Mouse (Mus musculus): ENCODE results near the gene Mta1. TPM values are rescaled to one million over a fixed set of nuclear protein-coding genes. Genes with fewer than 3 reads are reported as not detected.

Gene Mta1
- polyA plus RNA-seq, 1 experiment = 101 TPM

GRCm38 (mm10) chr12:113168031-113168536 is 70.0 kb downstream of the Mta1 start:
- no peak overlapping the region for H3K4me3 ChIP-seq
- H3K4me2 ChIP-seq (ENCODE audit: low read depth) = no peak overlapping the region
- no peaks in the 10 kb centered on the region for H3K36me3 ChIP-seq (ENCODE audit: control insufficient read depth, insufficient read depth)
- no peak overlapping the region for H3ac ChIP-seq (ENCODE audit: control insufficient read depth, insufficient read length)
- no peaks in the 10 kb centered on the region for H3K79me2 ChIP-seq (ENCODE audit: control insufficient read depth, insufficient read depth)
- no peak for TF ChIP-seq CEBPB (IDR thresholded peaks at IDR 0.05; ENCODE audit: insufficient read depth, poor library complexity, severe bottlenecking)
- no peak for TF ChIP-seq USF1 (IDR thresholded peaks at IDR 0.05; ENCODE audit: low read depth)
- TF ChIP-seq POLR2AphosphoS2 (IDR thresholded peaks at IDR 0.05; ENCODE audit: insufficient read length, low read depth) = no peak
- no peak for TF ChIP-seq MAX (IDR thresholded peaks at IDR 0.05; ENCODE audit: low read depth)
- no peaks in the 10 kb centered on the region for H3K27me3 ChIP-seq (ENCODE audit: control insufficient read depth, insufficient read depth, insufficient read length)

- Histone ChIP-seq H3ac (ENCODE audit: control insufficient read depth, insufficient read length) (no peak overlapping the region), H3K4me3 (no peak overlapping the region), H3K79me2 (ENCODE audit: control insufficient read depth, insufficient read depth) (no peaks in the 10 kb centered on the region), H3K4me2 (ENCODE audit: low read depth) (no peak overlapping the region), H3K36me3 (ENCODE audit: control insufficient read depth, insufficient read depth) (no peaks in the 10 kb centered on the region), H3K27me3 (ENCODE audit: control insufficient read depth, insufficient read depth, insufficient read length) (no peaks in the 10 kb centered on the region)
- TF ChIP-seq E2F4 (IDR thresholded peaks at IDR 0.05; ENCODE audit: insufficient read depth) (no peak), POLR2AphosphoS2 (IDR thresholded peaks at IDR 0.05; ENCODE audit: insufficient read length, low read depth) (no peak), TCF3 (IDR thresholded peaks at IDR 0.05; ENCODE audit: insufficient read length, low read depth) (no peak), REST (IDR thresholded peaks at IDR 0.05; ENCODE audit: insufficient read depth, insufficient read length) (no peak), POLR2A (IDR thresholded peaks at IDR 0.05; ENCODE audit: insufficient read length, low read depth) (no peak), CEBPB (IDR thresholded peaks at IDR 0.05; ENCODE audit: insufficient read depth, poor library complexity, severe bottlenecking) (no peak)
These were observed 79.1 kb downstream of the Mta1 start for GRCm38 (mm10) chr12:113176960-113177725.

GRCm38 (mm10) chr12:113181020-113181419 is 82.9 kb downstream of the Mta1 start:
- Histone ChIP-seq H3ac (ENCODE audit: control insufficient read depth, insufficient read length) (no peak overlapping the region), H3K4me2 (ENCODE audit: low read depth) (no peak overlapping the region), H3K4me3 (no peak overlapping the region), H3K27me3 (ENCODE audit: control insufficient read depth, insufficient read depth, insufficient read length) (peaks cover 7% of the 10 kb centered on the region), H3K36me3 (ENCODE audit: control insufficient read depth, insufficient read depth) (no peaks in the 10 kb centered on the region), H3K79me2 (ENCODE audit: control insufficient read depth, insufficient read depth) (no peaks in the 10 kb centered on the region)
- TF ChIP-seq TCF3 (IDR thresholded peaks at IDR 0.05; ENCODE audit: insufficient read length, low read depth) = no peak
- TF ChIP-seq POLR2AphosphoS2 (IDR thresholded peaks at IDR 0.05; ENCODE audit: insufficient read length, low read depth) = no peak
- TF ChIP-seq REST (IDR thresholded peaks at IDR 0.05; ENCODE audit: insufficient read depth, insufficient read length) = no peak
- no peak for TF ChIP-seq E2F4 (IDR thresholded peaks at IDR 0.05; ENCODE audit: insufficient read depth)
- no peak for TF ChIP-seq CEBPB (IDR thresholded peaks at IDR 0.05; ENCODE audit: insufficient read depth, poor library complexity, severe bottlenecking)
- no peak for TF ChIP-seq USF1 (IDR thresholded peaks at IDR 0.05; ENCODE audit: low read depth)
- TF ChIP-seq SRF (IDR thresholded peaks at IDR 0.05; ENCODE audit: control insufficient read depth, insufficient read length, low read depth) = no peak
- TF ChIP-seq POLR2A (IDR thresholded peaks at IDR 0.05; ENCODE audit: insufficient read length, low read depth) = no peak
- TF ChIP-seq MAX (IDR thresholded peaks at IDR 0.05; ENCODE audit: low read depth) = no peak
- TF ChIP-seq MYOD1 (IDR thresholded peaks at IDR 0.05; ENCODE audit: control insufficient read depth in 1 of 3, insufficient read length in 2 of 3, low read depth in 2 of 3) = no peak

- Histone ChIP-seq H3K4me3 (no peak overlapping the region), H3K36me3 (ENCODE audit: control insufficient read depth, insufficient read depth) (no peaks in the 10 kb centered on the region), H3K4me2 (ENCODE audit: low read depth) (no peak overlapping the region), H3ac (ENCODE audit: control insufficient read depth, insufficient read length) (no peak overlapping the region), H3K27me3 (ENCODE audit: control insufficient read depth, insufficient read depth, insufficient read length) (peaks cover 8% of the 10 kb centered on the region), H3K79me2 (ENCODE audit: control insufficient read depth, insufficient read depth) (no peaks in the 10 kb centered on the region)
- TF ChIP-seq SRF (IDR thresholded peaks at IDR 0.05; ENCODE audit: control insufficient read depth, insufficient read length, low read depth) (no peak), USF1 (IDR thresholded peaks at IDR 0.05; ENCODE audit: low read depth) (no peak), MYOD1 (IDR thresholded peaks at IDR 0.05; ENCODE audit: control insufficient read depth in 1 of 3, insufficient read length in 2 of 3, low read depth in 2 of 3) (no peak), TCF3 (IDR thresholded peaks at IDR 0.05; ENCODE audit: insufficient read length, low read depth) (no peak), E2F4 (IDR thresholded peaks at IDR 0.05; ENCODE audit: insufficient read depth) (no peak), MYOG (IDR thresholded peaks at IDR 0.05; ENCODE audit: control insufficient read depth in 1 of 3, insufficient read depth in 1 of 3, insufficient read length in 2 of 3, low read depth in 2 of 3) (no peak), CEBPB (IDR thresholded peaks at IDR 0.05; ENCODE audit: insufficient read depth, poor library complexity, severe bottlenecking) (no peak), TCF12 (IDR thresholded peaks at IDR 0.05; ENCODE audit: insufficient read depth, poor library complexity, severe bottlenecking) (no peak), POLR2A (IDR thresholded peaks at IDR 0.05; ENCODE audit: insufficient read length, low read depth) (no peak), POLR2AphosphoS2 (IDR thresholded peaks at IDR 0.05; ENCODE audit: insufficient read length, low read depth) (no peak), REST (IDR thresholded peaks at IDR 0.05; ENCODE audit: insufficient read depth, insufficient read length) (no peak), MAX (IDR thresholded peaks at IDR 0.05; ENCODE audit: low read depth) (no peak)
These were observed 86.9 kb downstream of the Mta1 start for GRCm38 (mm10) chr12:113184945-113185344.
